Mouse (Mus musculus): Measurements from ENCODE around the gene Prr7. TPM values are rescaled to one million over a fixed set of nuclear protein-coding genes. Genes with fewer than 3 reads are reported as not detected.

The Prr7 gene
- total and polyA plus RNA-seq, 3 experiments, result 0.86 to 1.1 (median 0.94) TPM

- intact Hi-C loops (cut with DNase I), result no loop called here
- TF ChIP-seq EP300 (IDR thresholded peaks at IDR 0.05; ENCODE audit: insufficient read depth, low read depth, low read length) (no peak), POLR2A (IDR thresholded peaks at IDR 0.05; ENCODE audit: insufficient read depth, low read depth, low read length) (no peak), CTCF (IDR thresholded peaks at IDR 0.05) (no peak)
- Histone ChIP-seq H3K4me1 (ENCODE audit: control insufficient read depth, insufficient read depth, low read length) (peaks cover 6% of the 10 kb centered on the region), H3K27me3 (ENCODE audit: control insufficient read depth, insufficient read depth, low read length) (no peaks in the 10 kb centered on the region), H3K36me3 (ENCODE audit: control insufficient read depth, insufficient read depth, low read length) (no peaks in the 10 kb centered on the region), H3K4me3 (no peak overlapping the region), H3K27ac (peak overlapping the region; percentile 41), H3K9ac (ENCODE audit: low read depth, low read length) (no peak overlapping the region), H3K79me2 (replicated peaks; ENCODE audit: control insufficient read depth, insufficient read depth, low read length) (no peaks in the 10 kb centered on the region)
- 31% methylated on average over 9 of the region's 9 CpGs for WGBS
- DNase-seq, result no peak
Observed at GRCm38 (mm10) chr13:55483071-55483470, 19.0 kb downstream of the Prr7 start.

GRCm38 (mm10) chr13:55483593-55483992, 19.5 kb downstream of the Prr7 start:
- Histone ChIP-seq H3K4me1 (ENCODE audit: control insufficient read depth, insufficient read depth, low read length) (peaks cover 5% of the 10 kb centered on the region), H3K27ac (no peak overlapping the region), H3K9ac (ENCODE audit: low read depth, low read length) (no peak overlapping the region), H3K36me3 (ENCODE audit: control insufficient read depth, insufficient read depth, low read length) (no peaks in the 10 kb centered on the region), H3K79me2 (replicated peaks; ENCODE audit: control insufficient read depth, insufficient read depth, low read length) (no peaks in the 10 kb centered on the region), H3K4me3 (no peak overlapping the region), H3K27me3 (ENCODE audit: control insufficient read depth, insufficient read depth, low read length) (no peaks in the 10 kb centered on the region)
- intact Hi-C loops (cut with DNase I), result no loop called here
- WGBS, result 47% methylated on average over 15 of the region's 15 CpGs
- DNase-seq, result peak in 1 of 2 experiments; percentile 30
- TF ChIP-seq CTCF (IDR thresholded peaks at IDR 0.05) (no peak), POLR2A (IDR thresholded peaks at IDR 0.05; ENCODE audit: insufficient read depth, low read depth, low read length) (no peak), EP300 (IDR thresholded peaks at IDR 0.05; ENCODE audit: insufficient read depth, low read depth, low read length) (no peak)

- no peak overlapping the region for H3K9ac ChIP-seq (ENCODE audit: low read depth, low read length)
- intact Hi-C loops (cut with DNase I), result no loop called here
- TF ChIP-seq POLR2A (IDR thresholded peaks at IDR 0.05; ENCODE audit: insufficient read depth, low read depth, low read length), result no peak
- no peak for TF ChIP-seq EP300 (IDR thresholded peaks at IDR 0.05; ENCODE audit: insufficient read depth, low read depth, low read length)
- no peak for TF ChIP-seq CTCF (IDR thresholded peaks at IDR 0.05)
- H3K36me3 ChIP-seq (ENCODE audit: control insufficient read depth, insufficient read depth, low read length), result no peaks in the 10 kb centered on the region
- peaks cover 2% of the 10 kb centered on the region for H3K4me1 ChIP-seq (ENCODE audit: control insufficient read depth, insufficient read depth, low read length)
- WGBS, result 59% methylated on average over 7 of the region's 7 CpGs
- no peak overlapping the region for H3K27ac ChIP-seq
- no peaks in the 10 kb centered on the region for H3K79me2 ChIP-seq (replicated peaks; ENCODE audit: control insufficient read depth, insufficient read depth, low read length)
- DNase-seq, result no peak
- no peaks in the 10 kb centered on the region for H3K27me3 ChIP-seq (ENCODE audit: control insufficient read depth, insufficient read depth, low read length)
- H3K4me3 ChIP-seq, result no peak overlapping the region
Observed at GRCm38 (mm10) chr13:55484520-55485088, 20.5 kb downstream of the Prr7 start.

GRCm38 (mm10) chr13:55486029-55486794, 22.1 kb downstream of the Prr7 start:
- H3K27me3 ChIP-seq (ENCODE audit: control insufficient read depth, insufficient read depth, low read length), result no peaks in the 10 kb centered on the region
- H3K27ac ChIP-seq, result no peak overlapping the region; the same call in none of the 2 replicates
- DNase-seq, result peak; percentile 32 to 55
- H3K36me3 ChIP-seq (ENCODE audit: control insufficient read depth, insufficient read depth, low read length), result no peaks in the 10 kb centered on the region
- WGBS, result 35% methylated on average over 14 of the region's 14 CpGs
- no peak for TF ChIP-seq EP300 (IDR thresholded peaks at IDR 0.05; ENCODE audit: insufficient read depth, low read depth, low read length)
- TF ChIP-seq CTCF (IDR thresholded peaks at IDR 0.05), result 0 out of 2 replicates have a peak, but pooled peaks have one; percentile 14
- H3K9ac ChIP-seq (ENCODE audit: low read depth, low read length), result no peak overlapping the region
- H3K4me3 ChIP-seq, result no peak overlapping the region; the same call in 1 of the 2 replicates
- no peaks in the 10 kb centered on the region for H3K79me2 ChIP-seq (replicated peaks; ENCODE audit: control insufficient read depth, insufficient read depth, low read length)
- peaks cover 2% of the 10 kb centered on the region for H3K4me1 ChIP-seq (ENCODE audit: control insufficient read depth, insufficient read depth, low read length)
- intact Hi-C loops (cut with DNase I), result no loop called here

GRCm38 (mm10) chr13:55486916-55487577, 23.0 kb downstream of the Prr7 start:
- DNase-seq, result peak; percentile 45 to 65
- H3K27me3 ChIP-seq (ENCODE audit: control insufficient read depth, insufficient read depth, low read length), result no peaks in the 10 kb centered on the region

More at GRCm38 (mm10) chr13:55486916-55487577, 23.0 kb downstream of the Prr7 start:
- TF ChIP-seq POLR2A (IDR thresholded peaks at IDR 0.05; ENCODE audit: insufficient read depth, low read depth, low read length) (no peak), EP300 (IDR thresholded peaks at IDR 0.05; ENCODE audit: insufficient read depth, low read depth, low read length) (no peak), CTCF (IDR thresholded peaks at IDR 0.05) (no peak)
- H3K36me3 ChIP-seq (ENCODE audit: control insufficient read depth, insufficient read depth, low read length), result no peaks in the 10 kb centered on the region
- H3K9ac ChIP-seq (ENCODE audit: low read depth, low read length), result peak overlapping the region; percentile 61
- H3K79me2 ChIP-seq (replicated peaks; ENCODE audit: control insufficient read depth, insufficient read depth, low read length), result no peaks in the 10 kb centered on the region
- 2% methylated on average over 28 of the region's 29 CpGs for WGBS
- H3K4me3 ChIP-seq, result peak overlapping the region; percentile 73
- H3K4me1 ChIP-seq (ENCODE audit: control insufficient read depth, insufficient read depth, low read length), result peaks cover 2% of the 10 kb centered on the region
- intact Hi-C loops (cut with DNase I), result no loop called here
- H3K27ac ChIP-seq, result peak overlapping the region; percentile 68
